Mouse (Mus musculus): Measurements from ENCODE around the gene Kiss1r. TPM values are rescaled to one million over a fixed set of nuclear protein-coding genes. Genes with fewer than 3 reads are reported as not detected.
"Not testable (repeated sequence)": the region's sequence is repeated elsewhere in the genome, so short reads cannot be mapped to it uniquely, and the experiment has no call there.

The Kiss1r gene
- polyA plus RNA-seq, 1 experiment from 2014 or later: 1.5 TPM

DNA sequence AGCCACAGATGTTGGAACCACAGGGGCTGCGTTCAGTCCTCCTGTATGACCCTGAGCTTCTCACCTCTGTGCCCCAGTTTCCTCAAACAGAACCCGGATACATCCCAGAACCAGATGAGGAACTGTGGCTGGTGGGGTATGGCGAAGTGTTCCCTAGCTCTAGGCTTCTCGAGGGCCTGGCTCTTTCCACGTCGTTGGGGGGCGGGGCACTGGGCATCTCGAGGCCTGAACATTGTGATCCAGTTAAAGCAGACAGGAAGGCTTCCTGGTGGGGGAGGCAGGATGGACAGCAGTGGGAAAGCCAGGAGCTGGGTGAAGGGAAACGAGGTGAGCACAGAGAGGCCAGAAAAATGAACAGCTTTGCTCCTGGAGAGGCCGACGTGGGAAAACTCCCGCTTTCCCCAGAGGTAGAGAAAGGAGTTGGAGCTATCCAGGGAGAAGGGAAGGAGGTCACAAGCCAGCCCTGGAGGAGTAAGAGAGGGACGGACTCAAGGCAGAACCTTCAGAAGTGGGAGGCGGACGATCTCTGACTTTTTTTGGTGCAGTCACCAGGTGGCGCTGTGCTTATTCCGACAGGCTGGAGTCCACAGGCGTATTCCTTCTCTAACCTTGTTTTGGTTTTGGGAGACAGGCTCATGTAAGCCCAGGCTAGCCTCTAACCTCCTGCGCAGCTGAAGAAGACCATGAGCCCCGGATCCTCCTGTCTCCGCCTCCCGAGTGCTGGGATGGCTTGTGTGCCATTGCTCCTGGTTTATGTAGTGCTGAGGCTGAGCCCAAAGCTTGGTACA, 33.3 kb upstream of the Kiss1r start:
- Histone ChIP-seq H3K4me3 (no peak overlapping the region), H3K36me3 (no peaks in the 10 kb centered on the region), H3K4me1 (peaks cover 12% of the 10 kb centered on the region), H3K9me3 (no peaks in the 10 kb centered on the region), H3K4me2 (replicated peaks) (no peak overlapping the region), H3K9ac (replicated peaks) (no peak overlapping the region), H3K27ac (replicated peaks) (no peak overlapping the region), H3K27me3 (peaks cover 42% of the 10 kb centered on the region)
- 17% methylated on average over 22 of the region's 22 CpGs for WGBS
- peak; percentile 41; the same call in 1 of the 2 replicates for ATAC-seq (ENCODE audit: low FRiP score, low read depth)

DNA sequence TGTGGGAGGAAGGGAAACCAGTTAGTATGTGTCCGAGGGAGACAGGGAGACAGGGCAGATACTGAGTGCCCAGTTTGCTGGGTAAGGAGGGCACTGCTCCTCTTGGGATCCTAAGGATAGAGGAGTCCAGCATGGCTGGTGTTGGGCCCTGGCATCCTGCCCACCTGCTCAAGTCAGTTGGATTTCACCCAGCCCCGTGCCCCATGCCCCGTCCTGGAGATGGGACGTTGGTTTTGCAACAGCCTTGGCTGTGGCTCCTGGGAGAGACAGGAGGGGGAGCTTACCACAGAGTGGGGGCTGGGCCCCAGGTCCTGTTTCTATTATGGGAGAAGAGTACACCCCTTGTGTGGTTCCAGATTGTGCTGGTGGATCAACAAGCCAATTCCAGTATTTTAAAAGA, 32.3 kb upstream of the Kiss1r start:
- H3K27me3 ChIP-seq: peaks cover 41% of the 10 kb centered on the region
- WGBS: 80% methylated on average over 4 of the region's 4 CpGs
- ATAC-seq (ENCODE audit: low FRiP score, low read depth): no peak

GRCm38 (mm10) chr10:79884938-79885337, 31.8 kb upstream of the Kiss1r start:
- H3K9ac ChIP-seq (replicated peaks); H3K4me1 ChIP-seq; ATAC-seq (ENCODE audit: low FRiP score, low read depth); H3K27ac ChIP-seq (replicated peaks); H3K4me3 ChIP-seq; H3K36me3 ChIP-seq; H3K9me3 ChIP-seq; H3K4me2 ChIP-seq (replicated peaks): not testable (repeated sequence)
- 85% methylated on average over 3 of the region's 3 CpGs for WGBS
- H3K27me3 ChIP-seq: peaks cover 38% of the 10 kb centered on the region

More for the DNA sequence above, 32.3 kb upstream of the Kiss1r start:
- Histone ChIP-seq H3K9ac (replicated peaks) (no peak overlapping the region), H3K4me3 (no peak overlapping the region), H3K27ac (replicated peaks) (no peak overlapping the region), H3K36me3 (no peaks in the 10 kb centered on the region), H3K9me3 (no peaks in the 10 kb centered on the region), H3K4me1 (peaks cover 10% of the 10 kb centered on the region), H3K4me2 (replicated peaks) (no peak overlapping the region)

DNA sequence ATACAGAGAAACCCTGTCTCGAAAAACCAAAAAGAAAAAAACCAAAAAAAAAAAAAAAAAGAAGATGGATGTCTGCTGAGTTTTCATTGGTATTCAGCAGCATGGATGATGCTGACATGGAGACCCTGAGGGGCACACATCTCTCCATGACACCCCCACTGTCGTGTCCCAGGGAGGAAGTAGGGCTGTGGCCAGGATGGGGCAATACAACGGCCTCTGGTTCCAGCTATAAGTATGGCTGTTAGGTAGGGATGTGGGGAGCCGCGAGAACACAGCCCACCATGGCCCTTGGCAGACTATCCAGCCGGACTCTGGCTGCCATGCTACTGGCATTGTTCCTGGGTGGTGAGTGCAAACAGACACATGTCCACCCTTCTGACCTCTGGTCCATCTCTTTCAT, 30.7 kb upstream of the Kiss1r start, which contains the start of gene Elane:
Elane (plus strand) TSS at position 194 of the 400 bp plus-strand sequence.
- H3K36me3 ChIP-seq: no peaks in the 10 kb centered on the region
- no peaks in the 10 kb centered on the region for H3K9me3 ChIP-seq
- peaks cover 10% of the 10 kb centered on the region for H3K4me1 ChIP-seq
- ATAC-seq (ENCODE audit: low FRiP score, low read depth): no peak
- no peak within 1 kb of the TSS for H3K4me2 ChIP-seq (replicated peaks)
- H3K4me3 ChIP-seq: no peak within 1 kb of the TSS
- H3K27ac ChIP-seq (replicated peaks): no peak within 1 kb of the TSS
- WGBS: 81% methylated on average over 6 of the region's 6 CpGs
- H3K27me3 ChIP-seq: peaks cover 38% of the 10 kb centered on the region
- no peak within 1 kb of the TSS for H3K9ac ChIP-seq (replicated peaks)

GRCm38 (mm10) chr10:79886611-79887010, 30.2 kb upstream of the Kiss1r start:
- no peak for ATAC-seq (ENCODE audit: low FRiP score, low read depth)
- Histone ChIP-seq H3K27ac (replicated peaks) (no peak overlapping the region), H3K9me3 (no peaks in the 10 kb centered on the region), H3K9ac (replicated peaks) (no peak overlapping the region), H3K4me3 (no peak overlapping the region), H3K4me2 (replicated peaks) (no peak overlapping the region), H3K36me3 (no peaks in the 10 kb centered on the region), H3K4me1 (peaks cover 10% of the 10 kb centered on the region), H3K27me3 (peaks cover 38% of the 10 kb centered on the region)
- 81% methylated on average over 8 of the region's 8 CpGs for WGBS

DNA sequence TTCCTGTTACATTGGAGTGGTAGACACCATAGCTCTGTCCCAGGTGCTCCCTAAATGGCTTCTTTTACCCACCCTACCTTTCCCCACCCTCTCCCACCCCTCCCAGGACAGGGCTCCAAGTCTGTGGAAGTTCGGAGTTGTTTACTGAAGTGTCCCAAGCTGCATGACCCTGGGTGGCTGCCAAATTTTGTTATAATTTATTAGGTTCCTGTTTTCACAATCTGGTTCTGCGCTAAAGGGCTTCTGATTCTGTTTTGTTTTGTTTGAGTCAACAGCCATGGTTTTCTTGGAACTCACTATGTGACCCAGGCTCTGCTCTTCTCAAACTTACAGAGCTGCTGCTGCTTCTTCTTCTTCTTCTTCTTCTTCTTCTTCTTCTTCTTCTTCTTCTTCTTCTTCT, 27.4 kb upstream of the Kiss1r start:
- 98% methylated on average over 2 of the region's 2 CpGs for WGBS
- no peak for ATAC-seq (ENCODE audit: low FRiP score, low read depth)

GRCm38 (mm10) chr10:79890670-79891069, 26.1 kb upstream of the Kiss1r start, which contains the start of gene Cfd:
Cfd (plus strand) TSS chr10:79890853.
- Histone ChIP-seq H3K36me3 (peaks cover 13% of the 10 kb centered on the region), H3K27ac (replicated peaks) (no peak within 1 kb of the TSS), H3K4me2 (replicated peaks) (no peak within 1 kb of the TSS), H3K4me1 (no peaks in the 10 kb centered on the region), H3K9me3 (no peaks in the 10 kb centered on the region), H3K9ac (replicated peaks) (no peak within 1 kb of the TSS), H3K4me3 (no peak within 1 kb of the TSS), H3K27me3 (peaks cover 26% of the 10 kb centered on the region; the same call in 1 of the 2 replicates)
- WGBS: 39% methylated on average over 5 of the region's 5 CpGs
- ATAC-seq (ENCODE audit: low FRiP score, low read depth): no peak

More for the DNA sequence above, 27.4 kb upstream of the Kiss1r start:
- Histone ChIP-seq H3K36me3 (peaks cover 3% of the 10 kb centered on the region; the same call in 1 of the 2 replicates), H3K27me3 (peaks cover 26% of the 10 kb centered on the region), H3K9me3 (no peaks in the 10 kb centered on the region), H3K9ac (replicated peaks) (no peak overlapping the region), H3K27ac (replicated peaks) (no peak overlapping the region), H3K4me1 (no peaks in the 10 kb centered on the region), H3K4me2 (replicated peaks) (no peak overlapping the region), H3K4me3 (no peak overlapping the region)

DNA sequence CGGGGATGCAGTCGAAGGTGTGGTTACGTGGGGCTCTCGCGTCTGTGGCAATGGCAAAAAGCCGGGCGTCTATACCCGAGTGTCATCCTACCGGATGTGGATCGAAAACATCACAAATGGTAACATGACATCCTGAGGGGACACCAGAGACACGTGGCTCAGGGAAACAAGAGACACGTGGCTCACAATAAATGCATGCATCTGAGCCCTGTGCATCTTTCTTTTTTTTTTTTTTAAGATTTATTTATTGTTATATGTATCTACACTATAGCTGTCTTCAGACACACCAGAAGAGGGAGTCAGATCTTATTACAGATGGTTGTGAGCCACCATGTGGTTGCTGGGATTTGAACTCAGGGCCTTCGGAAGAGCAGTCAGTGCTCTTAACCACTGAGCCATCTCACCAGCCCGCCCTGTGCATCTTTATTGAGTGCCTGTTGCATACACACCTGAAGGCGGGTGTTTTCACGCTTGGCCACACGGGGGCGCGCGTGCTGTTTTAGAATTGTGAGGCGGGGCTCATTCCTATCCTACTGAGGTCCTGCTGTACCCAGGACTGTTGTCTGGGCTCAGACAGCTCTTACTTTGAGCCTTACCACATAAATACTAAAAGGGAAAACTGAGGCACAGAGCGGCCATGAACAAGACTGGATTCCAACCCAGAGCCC, 24.2 kb upstream of the Kiss1r start:
- not testable (repeated sequence) for H3K4me1 ChIP-seq; H3K27ac ChIP-seq (replicated peaks); H3K9ac ChIP-seq (replicated peaks); H3K9me3 ChIP-seq; H3K4me3 ChIP-seq; H3K4me2 ChIP-seq (replicated peaks)
- H3K36me3 ChIP-seq: peaks cover 32% of the 10 kb centered on the region
- ATAC-seq (ENCODE audit: low FRiP score, low read depth): peak; percentile 47; the same call in 1 of the 2 replicates
- WGBS: 44% methylated on average over 22 of the region's 22 CpGs
- peaks cover 27% of the 10 kb centered on the region; the same call in 1 of the 2 replicates for H3K27me3 ChIP-seq

- peaks cover 9% of the 10 kb centered on the region for H3K4me1 ChIP-seq
- H3K9ac ChIP-seq (replicated peaks): no peak overlapping the region
- ATAC-seq (ENCODE audit: low FRiP score, low read depth): no peak
- WGBS: 93% methylated on average over 16 of the region's 16 CpGs
- no peaks in the 10 kb centered on the region for H3K9me3 ChIP-seq
- H3K4me2 ChIP-seq (replicated peaks): no peak overlapping the region
- H3K36me3 ChIP-seq: peaks cover 51% of the 10 kb centered on the region
- H3K27me3 ChIP-seq: peaks cover 37% of the 10 kb centered on the region
- H3K27ac ChIP-seq (replicated peaks): no peak overlapping the region
- no peak overlapping the region for H3K4me3 ChIP-seq
These were observed 20.5 kb upstream of the Kiss1r start for GRCm38 (mm10) chr10:79896306-79896705.

- ATAC-seq (ENCODE audit: low FRiP score, low read depth): no peak
- H3K4me3 ChIP-seq: no peak overlapping the region
- H3K27ac ChIP-seq (replicated peaks): no peak overlapping the region
- H3K36me3 ChIP-seq: peaks cover 51% of the 10 kb centered on the region
- H3K9me3 ChIP-seq: no peaks in the 10 kb centered on the region
- H3K4me1 ChIP-seq: peaks cover 14% of the 10 kb centered on the region
- H3K9ac ChIP-seq (replicated peaks): no peak overlapping the region
- H3K4me2 ChIP-seq (replicated peaks): no peak overlapping the region
- peaks cover 32% of the 10 kb centered on the region for H3K27me3 ChIP-seq
- WGBS: 89% methylated on average over 13 of the region's 13 CpGs
These were observed 20.0 kb upstream of the Kiss1r start for GRCm38 (mm10) chr10:79896814-79897213.

- Histone ChIP-seq H3K9ac (replicated peaks) (no peak overlapping the region), H3K27me3 (peaks cover 32% of the 10 kb centered on the region), H3K9me3 (no peaks in the 10 kb centered on the region), H3K27ac (replicated peaks) (no peak overlapping the region), H3K4me3 (no peak overlapping the region), H3K4me2 (replicated peaks) (no peak overlapping the region), H3K4me1 (peaks cover 14% of the 10 kb centered on the region), H3K36me3 (peaks cover 52% of the 10 kb centered on the region)
- whole genome bisulfite sequencing: 56% methylated on average over 20 of the region's 20 CpGs
- ATAC-seq (ENCODE audit: low FRiP score, low read depth): no peak
These were observed 19.2 kb upstream of the Kiss1r start for GRCm38 (mm10) chr10:79897316-79898245.

All from midbrain, embryonic 12.5 days (tissue).